In genomic region chr1:63367697-63368376, GRCm38 (mm10) we compare ENCODE assay signal across 10 mouse cellular contexts.
DNase-seq lines count a peak whose midpoint lies in the region; ATAC-seq lines count a peak whose summit lies in the region.
"Had no signal": no experiment of that assay in that cellular context is flagged by ENCODE, and none has a peak within 500 bp of the region (broad histone marks: within the 10 kb centered on the region; RNA-seq: fewer than 3 reads in every experiment).

No protein-coding gene starts in this region.

- peak; percentile 97 for ATAC-seq in hindbrain, embryonic 16.5 days
- peak; percentile 74 for ATAC-seq in midbrain, embryonic 12.5 days (ENCODE audit: low FRiP score, low read depth)

- intact Hi-C loops in left cerebral cortex, postnatal 4 days (cut with DNase I): no loop called here

- peaks cover 6% of the 10 kb centered on the region for H3K4me1 ChIP-seq in hindbrain, embryonic 16.5 days (ENCODE audit: control insufficient read depth, insufficient read depth, low read depth, low read length)
- H3K4me1 ChIP-seq in midbrain, embryonic 12.5 days: peaks cover 8% of the 10 kb centered on the region

- DNase-seq in left cerebral cortex, adult 11 months (ENCODE audit: low spot score): peak; percentile 12
- no peak for DNase-seq in left cerebral cortex, postnatal 4 days
- peak; percentile 2 for DNase-seq in yolk sac, embryonic 10.5 days (ENCODE audit: low spot score)
- no peak for DNase-seq in cerebellum, adult 11-12 months
- no peak for DNase-seq in spleen, adult 18-20 months
- DNase-seq in ovary, postnatal 36 days (ENCODE audit: low spot score): no peak
- DNase-seq: cerebellum, adult 8-10 months; heart, postnatal 14 days had no signal

- H3K27ac ChIP-seq in hindbrain, embryonic 16.5 days (ENCODE audit: low read depth, low read length): peak overlapping the region; percentile 77
- peak overlapping the region; percentile 56; the same call in 1 of the 2 replicates for H3K27ac ChIP-seq in midbrain, embryonic 12.5 days (replicated peaks)

- H3K4me2 ChIP-seq in hindbrain, embryonic 16.5 days (ENCODE audit: low read length): peak overlapping the region; percentile 31; the same call in 1 of the 2 replicates
- no peak overlapping the region for H3K4me2 ChIP-seq in midbrain, embryonic 12.5 days (replicated peaks)

- H3K27me3 ChIP-seq in hindbrain, embryonic 16.5 days (replicated peaks; ENCODE audit: control insufficient read depth, insufficient read depth, low read length): no peaks in the 10 kb centered on the region
- no peaks in the 10 kb centered on the region for H3K27me3 ChIP-seq in midbrain, embryonic 12.5 days

- H3K36me3 ChIP-seq in hindbrain, embryonic 16.5 days (ENCODE audit: control insufficient read depth, insufficient read depth, low read length): no peaks in the 10 kb centered on the region
- no peaks in the 10 kb centered on the region for H3K36me3 ChIP-seq in midbrain, embryonic 12.5 days

- peaks cover 3% of the 10 kb centered on the region; the same call in 1 of the 2 replicates for H3K9me3 ChIP-seq in hindbrain, embryonic 16.5 days (ENCODE audit: control insufficient read depth, low read length)
- no peaks in the 10 kb centered on the region for H3K9me3 ChIP-seq in midbrain, embryonic 12.5 days

- no peak overlapping the region for H3K9ac ChIP-seq in hindbrain, embryonic 16.5 days (ENCODE audit: low read depth, low read length)
- no peak overlapping the region for H3K9ac ChIP-seq in midbrain, embryonic 12.5 days (replicated peaks)

- no peak overlapping the region for H3K4me3 ChIP-seq in hindbrain, embryonic 16.5 days (ENCODE audit: low read length)
- H3K4me3 ChIP-seq in midbrain, embryonic 12.5 days: no peak overlapping the region

- 11% methylated on average over 5 of the region's 5 CpGs for WGBS in hindbrain, embryonic 16.5 days
- WGBS in midbrain, embryonic 12.5 days: 24% methylated on average over 5 of the region's 5 CpGs

Comparison
In these comparisons a context has a peak if more than half of its experiments do, and no peak if none do; other contexts are left out.
1. DNase-seq: peak in left cerebral cortex, adult 11 months (single experiment) and yolk sac, embryonic 10.5 days (single experiment); none in left cerebral cortex, postnatal 4 days (single experiment), cerebellum, adult 11-12 months (single experiment), spleen, adult 18-20 months (0 of 2) and ovary, postnatal 36 days (single experiment).